Mouse (Mus musculus) midbrain, postnatal 0 days (tissue): Measurements from ENCODE around the gene Kank2. TPM values are rescaled to one million over a fixed set of nuclear protein-coding genes. Genes with fewer than 3 reads are reported as not detected.

ENCODE experiments used
- ATAC-seq: fragments of 200-750 bp; cut with Nextera tagmentation; 2 replicates; pipeline ENCODE4 v1.8.0; 2017; ENCODE audit warnings: moderate number of reproducible peaks, mild to moderate bottlenecking, moderate TSS enrichment, moderate library complexity; ENCODE audit not compliant: low FRiP score
- DNase-seq: peaks from one replicate; pipeline ENCODE4 v3.0.0-alpha.2; 2015; ENCODE audit warnings: low spot score
- H3K27ac ChIP-seq: fragments of 300-500 bp; sonication (generic); 2 replicates; pipeline ENCODE4 v1.5.1; 2014; ENCODE audit warnings: low read depth, mild to moderate bottlenecking, low read length, mixed read lengths
- H3K27me3 ChIP-seq: fragments of 300-500 bp; sonication (generic); 2 replicates; pipeline ENCODE4 v1.6.1; 2014; ENCODE audit warnings: low read length, control low read depth, mixed read lengths; ENCODE audit not compliant: insufficient read depth
- H3K36me3 ChIP-seq: fragments of 300-500 bp; sonication (generic); 2 replicates; pipeline ENCODE4 v1.6.1; 2014; ENCODE audit warnings: low read length, control low read depth, mixed read lengths; ENCODE audit not compliant: insufficient read depth
- H3K4me1 ChIP-seq: fragments of 300-500 bp; sonication (generic); 2 replicates; pipeline ENCODE4 v1.6.1; 2014; ENCODE audit warnings: mild to moderate bottlenecking, control low read depth, antibody characterized with exemption, low read length, mixed read lengths; ENCODE audit not compliant: insufficient read depth
- H3K4me2 ChIP-seq: fragments of 300-500 bp; sonication (generic); 2 replicates; pipeline ENCODE4 v1.6.1; 2014; ENCODE audit warnings: low read depth, mild to moderate bottlenecking, low read length, mixed read lengths; ENCODE audit not compliant: poor library complexity, severe bottlenecking
- H3K4me3 ChIP-seq: fragments of 300-500 bp; sonication (generic); 2 replicates; pipeline ENCODE4 v1.5.1; 2014; ENCODE audit warnings: low read depth, mild to moderate bottlenecking, low read length, moderate library complexity
- H3K9ac ChIP-seq: fragments of 300-500 bp; sonication (generic); replicated peaks from 2 replicates; pipeline ENCODE4 v1.6.1; 2014; ENCODE audit warnings: mild to moderate bottlenecking, low read length, moderate library complexity, mixed read lengths; ENCODE audit not compliant: poor library complexity, severe bottlenecking
- H3K9me3 ChIP-seq: fragments of 300-500 bp; sonication (generic); 2 replicates; pipeline ENCODE4 v1.6.1; 2016; ENCODE audit warnings: low read length, control low read depth
- CTCF ChIP-seq: IDR thresholded peaks from 2 replicates; pipeline ENCODE4 v1.5.1; 2016; ENCODE audit warnings: antibody characterized with exemption, mild to moderate bottlenecking
- WGBS: fragments of 180-500 bp; shearing (Covaris S2); extraction: QIAGEN DNeasy Blood & Tissue Kit; methylation state at CpG from one replicate; pipeline ENCODE4 v1.1.7; 2014; 5-methylcytosine and 5-hydroxymethylcytosine counted together
- polyA plus RNA-seq: library from polyadenylated mRNA; unstranded; fragments of >200 nt; fragmentation: Nextera tagmentation; extraction: Ambion mirVana; gene quantifications from 2 replicates; pipeline ENCODE4 v1.2.1, GENCODE M21; 2015
- total RNA-seq: library from RNA; depleted of rRNA; stranded (reverse); fragments of >200 nt; gene quantifications from 2 replicates; pipeline ENCODE4 v1.2.3, GENCODE M21; 2014

The Kank2 gene
- total and polyA plus RNA-seq, 2 experiments from 2014 or later: 2.9 to 15.2 TPM

DNA sequence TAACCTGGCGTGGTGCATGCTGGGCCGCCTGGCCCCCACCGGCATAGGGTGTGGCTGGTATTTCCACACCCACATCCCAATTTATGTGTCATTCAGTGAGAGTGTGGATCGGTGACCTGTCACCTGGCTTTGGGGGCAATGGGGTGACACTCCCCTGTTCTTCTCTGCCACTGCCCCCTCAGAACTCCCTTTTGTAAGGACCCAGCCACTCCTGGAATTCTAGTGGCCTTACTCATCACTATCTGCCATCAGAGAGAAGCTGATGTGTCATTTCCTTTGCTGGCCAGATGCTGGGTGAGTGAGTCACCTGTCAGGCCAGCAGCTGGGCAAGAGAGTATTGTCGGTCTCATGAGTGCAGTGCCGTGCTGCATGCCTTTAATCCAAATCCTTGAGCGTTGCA is 69.3 kb downstream of the Kank2 start:
- no peak overlapping the region for H3K4me3 ChIP-seq
- H3K27ac ChIP-seq: no peak overlapping the region
- no peaks in the 10 kb centered on the region for H3K9me3 ChIP-seq
- no peaks in the 10 kb centered on the region for H3K27me3 ChIP-seq
- peaks cover 13% of the 10 kb centered on the region; the same call in 1 of the 2 replicates for H3K4me1 ChIP-seq
- H3K4me2 ChIP-seq: no peak overlapping the region
- peak overlapping the region; percentile 39; the same call in 1 of the 2 replicates for H3K9ac ChIP-seq
- DNase-seq (no peak), ATAC-seq (no peak)
- peaks cover 24% of the 10 kb centered on the region for H3K36me3 ChIP-seq
- TF ChIP-seq CTCF: no peak
- WGBS: 82% methylated on average over 7 of the region's 7 CpGs

GRCm38 (mm10) chr9:21728261-21728832 is 70.2 kb downstream of the Kank2 start:
- Histone ChIP-seq H3K4me3 (no peak overlapping the region), H3K27ac (no peak overlapping the region), H3K9ac (no peak overlapping the region), H3K4me2 (no peak overlapping the region), H3K4me1 (peaks cover 13% of the 10 kb centered on the region; the same call in 1 of the 2 replicates), H3K36me3 (peaks cover 14% of the 10 kb centered on the region), H3K27me3 (no peaks in the 10 kb centered on the region), H3K9me3 (no peaks in the 10 kb centered on the region)
- DNase-seq: no peak
- WGBS: 92% methylated on average over 10 of the region's 10 CpGs
- ATAC-seq: no peak
- no peak for TF ChIP-seq CTCF

- WGBS: 69% methylated on average over 14 of the region's 14 CpGs
- Histone ChIP-seq H3K4me3 (no peak overlapping the region), H3K9me3 (no peaks in the 10 kb centered on the region), H3K27ac (no peak overlapping the region), H3K27me3 (no peaks in the 10 kb centered on the region), H3K36me3 (no peaks in the 10 kb centered on the region), H3K4me2 (peak overlapping the region; percentile 62), H3K4me1 (peaks cover 13% of the 10 kb centered on the region; the same call in 1 of the 2 replicates), H3K9ac (0 out of 2 replicates have a peak overlapping the region, but pooled peaks have one; percentile 19)
- peak; percentile 8 for DNase-seq
- TF ChIP-seq CTCF: no peak
- ATAC-seq: no peak
Measured at GRCm38 (mm10) chr9:21726218-21726975, 72.1 kb downstream of the Kank2 start.

DNA sequence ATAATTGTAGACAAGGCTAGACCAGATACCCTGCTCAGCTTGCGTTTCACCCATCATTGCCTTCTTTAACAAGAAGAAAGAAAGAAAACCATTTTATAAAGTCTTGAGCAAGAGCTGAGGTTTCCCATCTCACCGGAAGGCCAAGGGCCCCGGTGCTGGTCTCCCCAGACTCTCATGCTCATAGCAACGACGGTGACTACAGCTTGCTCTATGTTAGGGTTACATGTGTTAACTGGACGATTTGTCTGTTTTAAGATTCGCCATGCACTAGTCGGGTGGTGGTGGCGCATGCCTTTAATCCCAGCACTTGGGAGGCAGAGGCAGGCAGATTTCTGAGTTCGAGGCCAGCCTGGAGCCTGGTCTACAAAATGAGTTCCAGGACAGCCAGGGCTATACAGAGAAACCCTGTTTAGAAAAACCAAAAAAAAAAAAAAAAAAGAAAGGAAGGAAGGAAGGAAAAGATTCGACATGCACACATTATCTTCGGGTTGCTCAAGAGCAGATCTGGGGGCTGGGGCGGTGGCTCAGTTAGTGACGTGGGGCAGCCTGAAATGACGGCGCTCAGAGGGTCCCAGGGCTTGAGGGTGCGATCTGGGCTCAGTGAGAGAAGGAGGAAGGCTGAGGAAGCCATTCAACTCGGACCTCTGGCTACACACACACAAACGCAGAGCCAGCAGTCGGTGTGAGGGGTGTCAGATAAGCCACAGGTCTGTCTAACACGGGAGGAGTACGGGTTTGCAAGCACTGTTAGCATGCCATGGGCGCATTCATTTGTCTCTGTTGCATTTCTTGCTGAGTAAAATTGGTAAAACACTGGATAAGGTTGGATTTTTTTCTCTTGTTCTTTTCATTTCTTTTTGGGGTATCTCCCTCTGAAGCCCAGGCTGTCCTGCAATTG is 73.1 kb downstream of the Kank2 start:
- no peak overlapping the region for H3K9ac ChIP-seq
- ATAC-seq: no peak

DNA sequence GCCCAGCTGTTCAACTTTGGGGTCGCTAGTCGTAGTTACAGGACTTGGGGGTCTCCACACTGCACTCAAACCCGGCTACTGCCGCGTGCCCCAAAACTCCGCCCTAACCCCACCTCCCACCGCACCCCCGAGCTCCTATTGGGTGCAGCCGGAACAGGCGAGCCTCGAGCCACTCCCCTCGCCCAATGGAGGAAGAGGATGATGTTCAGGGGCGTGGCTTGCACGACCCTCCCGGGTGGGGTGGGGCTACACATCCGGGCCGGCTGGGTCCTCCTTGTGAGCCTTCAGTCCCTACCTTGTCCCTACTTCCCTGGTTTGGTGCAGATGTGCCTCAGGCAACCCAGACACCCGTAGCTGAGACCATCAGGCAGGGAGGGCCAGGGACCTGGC is 74.4 kb downstream of the Kank2 start:
- under 1% methylated on average over 18 of the region's 18 CpGs for WGBS

More for the DNA sequence above, 73.1 kb downstream of the Kank2 start:
- WGBS: 83% methylated on average over 23 of the region's 23 CpGs
- H3K9me3 ChIP-seq: no peaks in the 10 kb centered on the region
- TF ChIP-seq CTCF: no peak
- H3K27me3 ChIP-seq: no peaks in the 10 kb centered on the region
- peak overlapping the region; percentile 62 for H3K4me2 ChIP-seq
- no peak overlapping the region for H3K27ac ChIP-seq
- peak overlapping the region; percentile 55; the same call in 1 of the 2 replicates for H3K4me3 ChIP-seq
- H3K4me1 ChIP-seq: peaks cover 13% of the 10 kb centered on the region; the same call in 1 of the 2 replicates
- no peak for DNase-seq
- no peaks in the 10 kb centered on the region for H3K36me3 ChIP-seq

More for the DNA sequence above, 74.4 kb downstream of the Kank2 start:
- H3K27me3 ChIP-seq: no peaks in the 10 kb centered on the region
- peaks cover 13% of the 10 kb centered on the region; the same call in 1 of the 2 replicates for H3K4me1 ChIP-seq
- H3K4me2 ChIP-seq: peak overlapping the region; percentile 62
- no peaks in the 10 kb centered on the region for H3K9me3 ChIP-seq
- DNase-seq (peak; percentile 96), ATAC-seq (peak; percentile 96)
- no peaks in the 10 kb centered on the region for H3K36me3 ChIP-seq
- H3K9ac ChIP-seq: peak overlapping the region; percentile 54
- peak overlapping the region; percentile 55 for H3K4me3 ChIP-seq
- no peak for TF ChIP-seq CTCF
- H3K27ac ChIP-seq: peak overlapping the region; percentile 73
